24 mouse cellular contexts compared by ENCODE assay signal in genomic region chr1:71384098-71384497, GRCm38 (mm10). TPM values are rescaled to one million over a fixed set of nuclear protein-coding genes. Genes with fewer than 3 reads are reported as not detected.
DNase-seq lines count a peak whose midpoint lies in the region; ATAC-seq and TF ChIP-seq lines count a peak whose summit lies in the region.
"Had no signal": no experiment of that assay in that cellular context is flagged by ENCODE, and none has a peak within 500 bp of the region (broad histone marks: within the 10 kb centered on the region; RNA-seq: fewer than 3 reads in every experiment).

No protein-coding gene starts in this region.

- DNase-seq in lung, postnatal 36 days, result peak; percentile 19
- no peak for DNase-seq in lung, postnatal 14 days
- peak; percentile 25 for DNase-seq in stomach, postnatal 0 days (ENCODE audit: low spot score)
- no peak for DNase-seq in neural tube, embryonic 10.5 days (ENCODE audit: extremely low spot score, low spot score)
- DNase-seq: adrenal gland, adult 2 months; adrenal gland, postnatal 10 days; adrenal gland, postnatal 25 days; cerebellum, adult 11 months; cerebellum, adult 18-20 months; cerebellum, adult 8-10 months; cerebellum, adult 9-11 months; cerebellum, postnatal 14 days; cerebellum, postnatal 36 days; embryo, embryonic 11 days had no signal

- H3K27ac ChIP-seq in stomach, embryonic 15.5 days, result no peak overlapping the region
- no peak overlapping the region for H3K27ac ChIP-seq in stomach, postnatal 0 days (replicated peaks)
- H3K27ac ChIP-seq in midbrain, embryonic 15.5 days, result no peak overlapping the region
- H3K27ac ChIP-seq: embryonic facial prominence, embryonic 13.5 days; embryonic facial prominence, embryonic 15.5 days; forebrain, embryonic 13.5 days; forebrain, embryonic 15.5 days had no signal

- H3K4me2 ChIP-seq in stomach, embryonic 15.5 days, result no peak overlapping the region
- H3K4me2 ChIP-seq in stomach, postnatal 0 days (replicated peaks; ENCODE audit: low read depth), result no peak overlapping the region
- H3K4me2 ChIP-seq in midbrain, embryonic 15.5 days, result no peak overlapping the region
- H3K4me2 ChIP-seq: embryonic facial prominence, embryonic 13.5 days; embryonic facial prominence, embryonic 15.5 days; forebrain, embryonic 13.5 days; forebrain, embryonic 15.5 days had no signal

- no peaks in the 10 kb centered on the region for H3K9me3 ChIP-seq in stomach, embryonic 15.5 days
- H3K9me3 ChIP-seq in stomach, postnatal 0 days (ENCODE audit: control insufficient read depth, low read length), result no peaks in the 10 kb centered on the region
- no peaks in the 10 kb centered on the region for H3K9me3 ChIP-seq in midbrain, embryonic 15.5 days
- H3K9me3 ChIP-seq: embryonic facial prominence, embryonic 13.5 days; embryonic facial prominence, embryonic 15.5 days; forebrain, embryonic 13.5 days; forebrain, embryonic 15.5 days had no signal

- H3K9ac ChIP-seq in stomach, embryonic 15.5 days, result no peak overlapping the region
- no peak overlapping the region for H3K9ac ChIP-seq in stomach, postnatal 0 days (ENCODE audit: low read length)
- H3K9ac ChIP-seq in midbrain, embryonic 15.5 days, result no peak overlapping the region
- H3K9ac ChIP-seq: embryonic facial prominence, embryonic 13.5 days; embryonic facial prominence, embryonic 15.5 days; forebrain, embryonic 13.5 days; forebrain, embryonic 15.5 days had no signal

- ATAC-seq in stomach, embryonic 15.5 days (ENCODE audit: insufficient read depth, low FRiP score, low read depth), result peak; percentile 58; the same call in 1 of the 2 replicates
- peak; percentile 94 for ATAC-seq in stomach, postnatal 0 days (ENCODE audit: low FRiP score, low TSS enrichment)
- ATAC-seq in midbrain, embryonic 15.5 days (replicated peaks), result no peak
- ATAC-seq: forebrain, embryonic 13.5 days; forebrain, embryonic 15.5 days had no signal

- no peaks in the 10 kb centered on the region for H3K4me1 ChIP-seq in stomach, embryonic 15.5 days
- H3K4me1 ChIP-seq in stomach, postnatal 0 days (replicated peaks; ENCODE audit: control insufficient read depth, insufficient read depth), result no peaks in the 10 kb centered on the region
- no peaks in the 10 kb centered on the region for H3K4me1 ChIP-seq in midbrain, embryonic 15.5 days
- H3K4me1 ChIP-seq: embryonic facial prominence, embryonic 13.5 days; embryonic facial prominence, embryonic 15.5 days; forebrain, embryonic 13.5 days; forebrain, embryonic 15.5 days had no signal

- WGBS in stomach, embryonic 15.5 days, result 85% methylated on average over 1 of the region's 1 CpGs
- WGBS in stomach, postnatal 0 days, result 52% methylated on average over 1 of the region's 1 CpGs
- WGBS in midbrain, embryonic 15.5 days, result 95% methylated on average over 1 of the region's 1 CpGs

- TF ChIP-seq EP300 in stomach, postnatal 0 days (optimal IDR thresholded peaks at IDR 0.05), result no peak

- no peak for TF ChIP-seq CTCF in stomach, postnatal 0 days (IDR thresholded peaks at IDR 0.05; ENCODE audit: low read depth)

- H3K4me3 ChIP-seq in stomach, embryonic 15.5 days (replicated peaks), result no peak overlapping the region
- H3K4me3 ChIP-seq in stomach, postnatal 0 days (ENCODE audit: low read depth, low read length), result no peak overlapping the region
- no peak overlapping the region for H3K4me3 ChIP-seq in midbrain, embryonic 15.5 days
- H3K4me3 ChIP-seq: embryonic facial prominence, embryonic 13.5 days; embryonic facial prominence, embryonic 15.5 days; erythroblast, embryonic 14.5 days; forebrain, embryonic 13.5 days; forebrain, embryonic 15.5 days had no signal

- H3K27me3 ChIP-seq in stomach, embryonic 15.5 days (replicated peaks), result no peaks in the 10 kb centered on the region
- no peaks in the 10 kb centered on the region for H3K27me3 ChIP-seq in stomach, postnatal 0 days (ENCODE audit: control insufficient read depth, insufficient read depth, low read length)
- H3K27me3 ChIP-seq in midbrain, embryonic 15.5 days (replicated peaks), result no peaks in the 10 kb centered on the region
- H3K27me3 ChIP-seq: embryonic facial prominence, embryonic 13.5 days; embryonic facial prominence, embryonic 15.5 days; forebrain, embryonic 13.5 days; forebrain, embryonic 15.5 days had no signal

- H3K36me3 ChIP-seq in stomach, embryonic 15.5 days, result no peaks in the 10 kb centered on the region
- no peaks in the 10 kb centered on the region for H3K36me3 ChIP-seq in stomach, postnatal 0 days (ENCODE audit: control insufficient read depth, insufficient read depth, low read length)
- no peaks in the 10 kb centered on the region for H3K36me3 ChIP-seq in midbrain, embryonic 15.5 days (replicated peaks)
- H3K36me3 ChIP-seq: embryonic facial prominence, embryonic 13.5 days; embryonic facial prominence, embryonic 15.5 days; forebrain, embryonic 15.5 days had no signal

RNA-seq across cellular contexts. Expression of gene Abca12, which starts 30.6 kb away (rescaled TPM):
- polyA plus RNA-seq in stomach, embryonic 15.5 days (2015; fragmentation: Nextera tagmentation; extraction: Ambion mirVana), result 0.13 and 0.28 TPM in 2 replicates
- polyA plus RNA-seq in stomach, postnatal 0 days (2015; fragmentation: Nextera tagmentation; extraction: Ambion mirVana), result 8.3 and 8.8 TPM in 2 replicates
- 0.08 and 0.14 TPM in 2 replicates for polyA plus RNA-seq in midbrain, embryonic 15.5 days (2015; fragmentation: Nextera tagmentation; extraction: Ambion mirVana)
- polyA plus RNA-seq: adrenal gland, adult 2 months; C2C12; embryonic facial prominence, embryonic 11.5 days; erythroblast, embryonic 14.5 days; forebrain, embryonic 11.5 days; forebrain, embryonic 13.5 days had no signal

Comparison
In these comparisons a context has a peak if more than half of its experiments do, and no peak if none do; other contexts are left out.
1. DNase-seq: peak in lung, postnatal 36 days (single experiment) and stomach, postnatal 0 days (single experiment); none in lung, postnatal 14 days (single experiment) and neural tube, embryonic 10.5 days (single experiment).